Mouse (Mus musculus) neural tube, embryonic 14.5 days (tissue): ENCODE data around the gene Ankrd45. TPM values are rescaled to one million over a fixed set of nuclear protein-coding genes. Genes with fewer than 3 reads are reported as not detected.

Source experiments
- ATAC-seq: fragments of 200-750 bp; cut with Nextera tagmentation; 2 replicates; pipeline ENCODE4 v1.8.0; 2017; ENCODE audit warnings: low read depth, mild to moderate bottlenecking, moderate TSS enrichment, moderate library complexity
- H3K27ac ChIP-seq: fragments of 300-500 bp; sonication (generic); 2 replicates; pipeline ENCODE4 v1.5.1; 2014; ENCODE audit warnings: low read depth, mild to moderate bottlenecking, control low read depth, low read length, moderate library complexity, mixed read lengths
- H3K27me3 ChIP-seq: fragments of 300-500 bp; sonication (generic); 2 replicates; pipeline ENCODE4 v1.6.1; 2014; ENCODE audit warnings: low read length; ENCODE audit not compliant: control insufficient read depth, insufficient read depth
- H3K36me3 ChIP-seq: fragments of 300-500 bp; sonication (generic); 2 replicates; pipeline ENCODE4 v1.6.1; 2014; ENCODE audit warnings: low read length, mixed read lengths; ENCODE audit not compliant: control insufficient read depth, insufficient read depth
- H3K4me1 ChIP-seq: fragments of 300-500 bp; sonication (generic); 2 replicates; pipeline ENCODE4 v1.6.1; 2014; ENCODE audit warnings: low read length; ENCODE audit not compliant: control insufficient read depth, insufficient read depth
- H3K4me2 ChIP-seq: fragments of 300-500 bp; sonication (generic); 2 replicates; pipeline ENCODE4 v1.6.1; 2014; ENCODE audit warnings: mild to moderate bottlenecking, low read depth, low read length, control low read depth
- H3K4me3 ChIP-seq: fragments of 300-500 bp; sonication (generic); 2 replicates; pipeline ENCODE4 v1.5.1; 2014; ENCODE audit warnings: low read depth, low read length, control low read depth, mixed read lengths
- H3K9ac ChIP-seq: fragments of 300-500 bp; sonication (generic); replicated peaks from 2 replicates; pipeline ENCODE4 v1.6.1; 2014; ENCODE audit warnings: low read depth, mild to moderate bottlenecking, control low read depth, low read length, mixed read lengths
- H3K9me3 ChIP-seq: fragments of 300-500 bp; sonication (generic); 2 replicates; pipeline ENCODE4 v1.6.1; 2016; ENCODE audit warnings: low read length; ENCODE audit not compliant: control insufficient read depth
- WGBS: fragments of 180-500 bp; shearing (Covaris S2); extraction: QIAGEN DNeasy Blood & Tissue Kit; methylation state at CpG from one replicate; pipeline ENCODE4 v1.1.7; 2014; 5-methylcytosine and 5-hydroxymethylcytosine counted together
- polyA plus RNA-seq: library from polyadenylated mRNA; unstranded; fragments of >200 nt; fragmentation: Nextera tagmentation; extraction: Ambion mirVana; gene quantifications from 2 replicates; pipeline ENCODE4 v1.2.1, GENCODE M21; 2014

The Ankrd45 gene
- polyA plus RNA-seq, 1 experiment from 2014 or later: 28.3 TPM

GRCm38 (mm10) chr1:161214465-161214864 is 72.0 kb downstream of the Ankrd45 start:
- Histone ChIP-seq H3K36me3 (no peaks in the 10 kb centered on the region), H3K9ac (no peak overlapping the region), H3K27ac (no peak overlapping the region), H3K4me2 (no peak overlapping the region), H3K9me3 (no peaks in the 10 kb centered on the region), H3K27me3 (no peaks in the 10 kb centered on the region), H3K4me3 (no peak overlapping the region), H3K4me1 (no peaks in the 10 kb centered on the region)
- ATAC-seq: no peak
- 28% methylated on average over 4 of the region's 4 CpGs for WGBS

DNA sequence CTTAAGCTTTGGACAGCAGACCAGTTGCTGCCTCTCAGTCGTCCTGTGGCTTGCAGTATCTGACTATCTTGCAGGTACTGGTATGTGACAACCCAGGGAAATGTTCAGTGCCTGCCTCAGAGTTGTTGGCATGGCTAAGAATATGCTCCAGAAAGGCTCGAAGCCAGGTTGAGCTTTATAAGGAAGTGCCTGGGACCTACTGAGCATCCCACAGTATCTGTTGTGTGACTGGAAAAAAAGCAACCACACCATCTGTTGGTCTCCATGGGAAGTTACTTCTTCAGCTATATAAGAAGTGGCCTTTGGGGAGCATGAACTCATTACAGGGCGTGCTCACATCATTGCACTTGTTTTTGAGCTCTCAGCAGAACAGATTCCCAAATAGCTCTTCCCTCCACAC is 77.3 kb downstream of the Ankrd45 start:
- WGBS: 60% methylated on average over 3 of the region's 3 CpGs
- ATAC-seq: no peak

More for the DNA sequence above, 77.3 kb downstream of the Ankrd45 start:
- Histone ChIP-seq H3K4me1 (no peaks in the 10 kb centered on the region), H3K27ac (no peak overlapping the region), H3K9me3 (no peaks in the 10 kb centered on the region), H3K4me2 (no peak overlapping the region), H3K4me3 (no peak overlapping the region), H3K36me3 (no peaks in the 10 kb centered on the region), H3K9ac (no peak overlapping the region), H3K27me3 (no peaks in the 10 kb centered on the region)

Other genes with a start within 250 kb of the Ankrd45 start
- 8.6 and 13.0 TPM in 2 replicates for gene Rc3h1, start 236.3 kb upstream of the Ankrd45 start, polyA plus RNA-seq
- gene Serpinc1, start 164.1 kb upstream of the Ankrd45 start, polyA plus RNA-seq: 2.4 and 3.0 TPM in 2 replicates
- gene Zbtb37, start 107.8 kb upstream of the Ankrd45 start, polyA plus RNA-seq: 12.3 and 19.1 TPM in 2 replicates
- gene Dars2, start 72.0 kb upstream of the Ankrd45 start, polyA plus RNA-seq: 26.4 and 29.3 TPM in 2 replicates
- 7.8 and 9.3 TPM in 2 replicates for gene Cenpl, start 72.0 kb upstream of the Ankrd45 start, polyA plus RNA-seq
- gene Klhl20, start 11.2 kb upstream of the Ankrd45 start, polyA plus RNA-seq: 22.6 and 25.3 TPM in 2 replicates
- 0.22 and 0.58 TPM in 2 replicates for gene Tex50, start 16.6 kb downstream of the Ankrd45 start, polyA plus RNA-seq
- 154 and 180 TPM in 2 replicates for gene Prdx6, start 108.5 kb downstream of the Ankrd45 start, polyA plus RNA-seq